Mouse (Mus musculus): ENCODE results near the gene Gtpbp1. TPM values are rescaled to one million over a fixed set of nuclear protein-coding genes. Genes with fewer than 3 reads are reported as not detected.

Gene Gtpbp1
- total and polyA plus RNA-seq, 2 experiments from 2014 or later = 47.6 to 78.1 TPM

- Histone ChIP-seq H3K4me1 (ENCODE audit: insufficient read depth) (no peaks in the 10 kb centered on the region), H3K27me3 (ENCODE audit: insufficient read depth, low read length) (no peaks in the 10 kb centered on the region), H3K9me3 (ENCODE audit: low read length) (no peaks in the 10 kb centered on the region), H3K27ac (ENCODE audit: low read depth, low read length) (0 out of 2 replicates have a peak overlapping the region, but pooled peaks have one; percentile 29), H3K9ac (no peak overlapping the region), H3K36me3 (ENCODE audit: insufficient read depth) (peaks cover 69% of the 10 kb centered on the region), H3K4me2 (ENCODE audit: low read depth) (no peak overlapping the region), H3K4me3 (ENCODE audit: low read depth, low read length) (no peak overlapping the region)
- ATAC-seq (peak; percentile 43), DNase-seq (peak; percentile 25)
- peak; percentile 62 for TF ChIP-seq CTCF (IDR thresholded peaks at IDR 0.05; ENCODE audit: low read depth)
- WGBS = 35% methylated on average over 1 of the region's 1 CpGs
These were observed 32.8 kb downstream of the Gtpbp1 start for GRCm38 (mm10) chr15:79723439-79723838.

- peaks cover 68% of the 10 kb centered on the region for H3K36me3 ChIP-seq (ENCODE audit: insufficient read depth)
- no peak for TF ChIP-seq CTCF (IDR thresholded peaks at IDR 0.05; ENCODE audit: low read depth)
- no peak for ATAC-seq
- DNase-seq = no peak
- H3K27ac ChIP-seq (ENCODE audit: low read depth, low read length) = no peak overlapping the region
- H3K27me3 ChIP-seq (ENCODE audit: insufficient read depth, low read length) = no peaks in the 10 kb centered on the region
- no peaks in the 10 kb centered on the region for H3K4me1 ChIP-seq (ENCODE audit: insufficient read depth)
- WGBS = 90% methylated on average over 11 of the region's 11 CpGs
- H3K4me3 ChIP-seq (ENCODE audit: low read depth, low read length) = no peak overlapping the region
- H3K9me3 ChIP-seq (ENCODE audit: low read length) = no peaks in the 10 kb centered on the region
- no peak overlapping the region for H3K4me2 ChIP-seq (ENCODE audit: low read depth)
- H3K9ac ChIP-seq = no peak overlapping the region
These were observed 34.6 kb downstream of the Gtpbp1 start for GRCm38 (mm10) chr15:79725190-79725789.

GRCm38 (mm10) chr15:79727840-79728239 is 37.2 kb downstream of the Gtpbp1 start:
- WGBS = 78% methylated on average over 6 of the region's 6 CpGs
- no peak overlapping the region for H3K4me2 ChIP-seq (ENCODE audit: low read depth)
- no peak overlapping the region for H3K4me3 ChIP-seq (ENCODE audit: low read depth, low read length)
- H3K27ac ChIP-seq (ENCODE audit: low read depth, low read length) = 0 out of 2 replicates have a peak overlapping the region, but pooled peaks have one; percentile 2
- no peak for TF ChIP-seq CTCF (IDR thresholded peaks at IDR 0.05; ENCODE audit: low read depth)
- DNase-seq = no peak
- H3K36me3 ChIP-seq (ENCODE audit: insufficient read depth) = peaks cover 76% of the 10 kb centered on the region
- no peaks in the 10 kb centered on the region for H3K4me1 ChIP-seq (ENCODE audit: insufficient read depth)
- no peaks in the 10 kb centered on the region for H3K9me3 ChIP-seq (ENCODE audit: low read length)
- H3K27me3 ChIP-seq (ENCODE audit: insufficient read depth, low read length) = no peaks in the 10 kb centered on the region
- ATAC-seq = no peak
- no peak overlapping the region for H3K9ac ChIP-seq

GRCm38 (mm10) chr15:79728311-79728710 is 37.7 kb downstream of the Gtpbp1 start:
- Histone ChIP-seq H3K36me3 (ENCODE audit: insufficient read depth) (peaks cover 81% of the 10 kb centered on the region), H3K4me1 (ENCODE audit: insufficient read depth) (no peaks in the 10 kb centered on the region), H3K27me3 (ENCODE audit: insufficient read depth, low read length) (no peaks in the 10 kb centered on the region), H3K27ac (ENCODE audit: low read depth, low read length) (0 out of 2 replicates have a peak overlapping the region, but pooled peaks have one; percentile 2), H3K9ac (no peak overlapping the region), H3K4me3 (ENCODE audit: low read depth, low read length) (no peak overlapping the region), H3K4me2 (ENCODE audit: low read depth) (no peak overlapping the region), H3K9me3 (ENCODE audit: low read length) (no peaks in the 10 kb centered on the region)
- 51% methylated on average over 5 of the region's 5 CpGs for WGBS
- no peak for TF ChIP-seq CTCF (IDR thresholded peaks at IDR 0.05; ENCODE audit: low read depth)
- ATAC-seq = no peak
- no peak for DNase-seq

- no peak for ATAC-seq
- Histone ChIP-seq H3K27me3 (ENCODE audit: insufficient read depth, low read length) (no peaks in the 10 kb centered on the region), H3K9ac (no peak overlapping the region), H3K4me3 (ENCODE audit: low read depth, low read length) (no peak overlapping the region), H3K36me3 (ENCODE audit: insufficient read depth) (peaks cover 86% of the 10 kb centered on the region), H3K27ac (ENCODE audit: low read depth, low read length) (no peak overlapping the region), H3K4me2 (ENCODE audit: low read depth) (no peak overlapping the region), H3K4me1 (ENCODE audit: insufficient read depth) (no peaks in the 10 kb centered on the region), H3K9me3 (ENCODE audit: low read length) (no peaks in the 10 kb centered on the region)
- DNase-seq = no peak
- TF ChIP-seq CTCF (IDR thresholded peaks at IDR 0.05; ENCODE audit: low read depth) = no peak
- 89% methylated on average over 10 of the region's 10 CpGs for WGBS
These were observed 38.2 kb downstream of the Gtpbp1 start for GRCm38 (mm10) chr15:79728731-79729388.

- Histone ChIP-seq H3K4me2 (ENCODE audit: low read depth) (no peak overlapping the region), H3K9me3 (ENCODE audit: low read length) (no peaks in the 10 kb centered on the region), H3K4me3 (ENCODE audit: low read depth, low read length) (no peak overlapping the region), H3K36me3 (ENCODE audit: insufficient read depth) (peaks cover 80% of the 10 kb centered on the region), H3K9ac (no peak overlapping the region), H3K27ac (ENCODE audit: low read depth, low read length) (no peak overlapping the region), H3K4me1 (ENCODE audit: insufficient read depth) (no peaks in the 10 kb centered on the region), H3K27me3 (ENCODE audit: insufficient read depth, low read length) (no peaks in the 10 kb centered on the region)
- WGBS = 64% methylated on average over 7 of the region's 7 CpGs
- ATAC-seq (no peak), DNase-seq (no peak)
- TF ChIP-seq CTCF (IDR thresholded peaks at IDR 0.05; ENCODE audit: low read depth) = no peak
These were observed 40.9 kb downstream of the Gtpbp1 start for GRCm38 (mm10) chr15:79731554-79731953.

- peaks cover 80% of the 10 kb centered on the region for H3K36me3 ChIP-seq (ENCODE audit: insufficient read depth)
- no peaks in the 10 kb centered on the region for H3K9me3 ChIP-seq (ENCODE audit: low read length)
- no peak for DNase-seq
- WGBS = 95% methylated on average over 8 of the region's 8 CpGs
- no peak overlapping the region for H3K9ac ChIP-seq
- H3K27ac ChIP-seq (ENCODE audit: low read depth, low read length) = no peak overlapping the region
- H3K4me3 ChIP-seq (ENCODE audit: low read depth, low read length) = no peak overlapping the region
- H3K27me3 ChIP-seq (ENCODE audit: insufficient read depth, low read length) = no peaks in the 10 kb centered on the region
- no peaks in the 10 kb centered on the region for H3K4me1 ChIP-seq (ENCODE audit: insufficient read depth)
- TF ChIP-seq CTCF (IDR thresholded peaks at IDR 0.05; ENCODE audit: low read depth) = no peak
- H3K4me2 ChIP-seq (ENCODE audit: low read depth) = no peak overlapping the region
- ATAC-seq = no peak
These were observed 42.5 kb downstream of the Gtpbp1 start for GRCm38 (mm10) chr15:79733192-79733591.

All from forebrain, postnatal 0 days (tissue).